Mouse (Mus musculus): Measurements from ENCODE around the gene Tectb. TPM values are rescaled to one million over a fixed set of nuclear protein-coding genes. Genes with fewer than 3 reads are reported as not detected.
"Not testable (repeated sequence)": the region's sequence is repeated elsewhere in the genome, so short reads cannot be mapped to it uniquely, and the experiment has no call there.

The Tectb gene
- total and polyA plus RNA-seq, 2 experiments, result 0.07 to 0.18 TPM

DNA sequence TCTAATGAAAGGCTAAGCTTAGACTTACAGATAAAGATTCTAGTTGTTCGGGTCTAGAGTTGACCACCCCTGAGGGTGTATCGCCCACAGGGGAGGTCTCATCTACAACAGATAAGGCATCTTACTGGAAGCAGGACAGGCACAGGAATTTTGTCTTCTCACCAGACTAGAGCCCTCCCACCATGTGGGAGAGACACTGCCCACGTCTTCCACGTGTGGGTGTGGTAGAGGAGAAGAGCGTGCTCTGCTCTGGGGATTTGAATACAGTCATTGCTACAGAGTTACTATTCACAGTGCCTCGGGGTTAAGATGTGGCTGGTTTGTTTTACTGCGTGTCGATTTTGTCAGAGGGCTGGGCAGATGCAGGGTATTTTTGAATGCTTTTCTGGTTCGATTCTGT lies 33.0 kb upstream of the Tectb start:
- H3K27me3 ChIP-seq (ENCODE audit: control insufficient read depth, insufficient read depth, low read length), result no peaks in the 10 kb centered on the region
- DNase-seq (ENCODE audit: extremely low read depth, low read depth, low spot score), result no peak
- H3K27ac ChIP-seq (replicated peaks; ENCODE audit: insufficient read depth, low read depth, low read length), result no peak overlapping the region
- peaks cover 23% of the 10 kb centered on the region for H3K4me1 ChIP-seq (ENCODE audit: control insufficient read depth, insufficient read depth, low read length)
- H3K9ac ChIP-seq (ENCODE audit: low read depth, low read length), result no peak overlapping the region
- H3K4me3 ChIP-seq (ENCODE audit: insufficient read depth, low read depth, low read length), result no peak overlapping the region
- no peaks in the 10 kb centered on the region for H3K36me3 ChIP-seq (ENCODE audit: control insufficient read depth, insufficient read depth, low read length)
- no peaks in the 10 kb centered on the region for H3K79me2 ChIP-seq (ENCODE audit: control insufficient read depth, insufficient read depth, low read length)
- WGBS, result 52% methylated on average over 9 of the region's 9 CpGs
- TF ChIP-seq POLR2A (IDR thresholded peaks at IDR 0.05; ENCODE audit: extremely low read depth, insufficient read depth, low read length), result no peak
- TF ChIP-seq CTCF (IDR thresholded peaks at IDR 0.05; ENCODE audit: low read depth, low read length), result no peak

DNA sequence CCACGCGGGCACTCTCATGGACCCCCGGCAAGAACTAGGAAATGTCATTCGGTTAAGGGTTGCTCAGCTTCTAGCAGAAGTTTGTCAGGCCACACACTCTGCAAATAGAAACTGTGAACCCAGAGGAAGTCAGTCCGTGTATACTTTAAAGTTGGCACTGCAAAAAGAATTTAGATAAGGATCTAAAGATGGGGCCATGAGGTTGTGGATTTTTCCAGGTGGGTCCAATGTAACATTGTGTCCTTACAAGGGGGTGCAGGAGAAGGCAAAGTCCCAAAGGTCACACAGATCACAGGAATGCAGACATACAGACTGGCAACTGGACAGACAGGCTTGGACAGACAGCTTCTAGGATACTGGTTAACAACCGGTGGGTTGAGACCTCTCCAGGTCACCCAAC lies 32.4 kb upstream of the Tectb start:
- no peaks in the 10 kb centered on the region for H3K27me3 ChIP-seq (ENCODE audit: control insufficient read depth, insufficient read depth, low read length)
- no peaks in the 10 kb centered on the region for H3K79me2 ChIP-seq (ENCODE audit: control insufficient read depth, insufficient read depth, low read length)

DNA sequence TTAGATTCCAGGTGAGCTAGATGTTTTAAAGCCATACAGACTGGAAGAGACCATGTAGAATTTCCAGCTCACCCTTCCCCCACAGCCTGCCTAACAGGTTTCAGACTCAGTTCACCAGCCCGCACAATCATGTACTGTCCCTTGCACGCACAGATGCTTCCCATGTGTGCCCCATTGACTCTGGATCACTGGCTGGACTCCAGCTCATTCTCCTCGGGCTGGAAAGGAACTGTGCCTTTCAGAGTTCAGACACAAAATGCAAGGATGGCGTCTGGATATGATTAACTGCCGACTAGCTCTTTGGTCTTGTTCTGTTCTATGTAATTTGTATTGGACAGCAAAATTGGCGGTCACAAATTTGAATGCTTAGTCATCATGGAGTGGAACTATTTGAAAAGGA lies 30.9 kb upstream of the Tectb start:
- H3K9ac ChIP-seq (ENCODE audit: low read depth, low read length), result no peak overlapping the region
- H3K27me3 ChIP-seq (ENCODE audit: control insufficient read depth, insufficient read depth, low read length), result no peaks in the 10 kb centered on the region
- no peak overlapping the region; the same call in 1 of the 2 replicates for H3K27ac ChIP-seq (replicated peaks; ENCODE audit: insufficient read depth, low read depth, low read length)
- peaks cover 21% of the 10 kb centered on the region for H3K4me1 ChIP-seq (ENCODE audit: control insufficient read depth, insufficient read depth, low read length)
- H3K36me3 ChIP-seq (ENCODE audit: control insufficient read depth, insufficient read depth, low read length), result no peaks in the 10 kb centered on the region
- no peak for DNase-seq (ENCODE audit: extremely low read depth, low read depth, low spot score)
- no peaks in the 10 kb centered on the region for H3K79me2 ChIP-seq (ENCODE audit: control insufficient read depth, insufficient read depth, low read length)
- H3K4me3 ChIP-seq (ENCODE audit: insufficient read depth, low read depth, low read length), result no peak overlapping the region
- TF ChIP-seq CTCF (IDR thresholded peaks at IDR 0.05; ENCODE audit: low read depth, low read length) (no peak), POLR2A (IDR thresholded peaks at IDR 0.05; ENCODE audit: extremely low read depth, insufficient read depth, low read length) (no peak)
- WGBS, result 88% methylated on average over 6 of the region's 6 CpGs

More for the DNA sequence above, 32.4 kb upstream of the Tectb start:
- H3K9ac ChIP-seq (ENCODE audit: low read depth, low read length), result no peak overlapping the region
- H3K4me1 ChIP-seq (ENCODE audit: control insufficient read depth, insufficient read depth, low read length), result peaks cover 25% of the 10 kb centered on the region
- TF ChIP-seq POLR2A (IDR thresholded peaks at IDR 0.05; ENCODE audit: extremely low read depth, insufficient read depth, low read length) (no peak), CTCF (IDR thresholded peaks at IDR 0.05; ENCODE audit: low read depth, low read length) (no peak)
- WGBS, result 26% methylated on average over 6 of the region's 6 CpGs
- peak; percentile 76 for DNase-seq (ENCODE audit: extremely low read depth, low read depth, low spot score)
- no peaks in the 10 kb centered on the region for H3K36me3 ChIP-seq (ENCODE audit: control insufficient read depth, insufficient read depth, low read length)
- H3K27ac ChIP-seq (replicated peaks; ENCODE audit: insufficient read depth, low read depth, low read length), result peak overlapping the region; percentile 25; the same call in 1 of the 2 replicates
- no peak overlapping the region for H3K4me3 ChIP-seq (ENCODE audit: insufficient read depth, low read depth, low read length)

- H3K79me2 ChIP-seq (ENCODE audit: control insufficient read depth, insufficient read depth, low read length); H3K9ac ChIP-seq (ENCODE audit: low read depth, low read length); H3K27me3 ChIP-seq (ENCODE audit: control insufficient read depth, insufficient read depth, low read length); H3K27ac ChIP-seq (replicated peaks; ENCODE audit: insufficient read depth, low read depth, low read length); H3K36me3 ChIP-seq (ENCODE audit: control insufficient read depth, insufficient read depth, low read length); H3K4me3 ChIP-seq (ENCODE audit: insufficient read depth, low read depth, low read length): not testable (repeated sequence)
- 6% methylated on average over 6 of the region's 6 CpGs for WGBS
- H3K4me1 ChIP-seq (ENCODE audit: control insufficient read depth, insufficient read depth, low read length), result peaks cover 12% of the 10 kb centered on the region
- peak; percentile 83 for DNase-seq (ENCODE audit: extremely low read depth, low read depth, low spot score)
Observed at GRCm38 (mm10) chr19:55152274-55152673, 28.3 kb upstream of the Tectb start.

DNA sequence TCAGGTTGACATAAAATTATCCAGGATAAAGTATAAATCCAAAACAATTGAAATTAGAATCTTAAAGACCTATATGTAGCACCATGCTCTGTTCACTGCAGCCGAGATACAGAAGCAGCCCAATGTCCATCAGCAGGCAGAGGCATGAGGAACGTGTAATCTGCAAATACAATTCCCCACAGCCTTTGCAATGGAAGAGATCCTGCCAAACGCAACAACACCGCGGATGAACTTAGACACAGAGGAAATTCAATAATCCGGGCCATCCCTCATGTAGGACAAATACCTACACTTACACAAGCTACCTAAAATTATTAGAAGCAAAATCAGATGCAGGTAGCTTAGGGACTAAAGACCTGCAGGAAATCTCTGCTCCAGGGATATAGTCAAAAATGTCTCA lies 27.6 kb upstream of the Tectb start:
- H3K27me3 ChIP-seq (ENCODE audit: control insufficient read depth, insufficient read depth, low read length), result no peaks in the 10 kb centered on the region
- WGBS, result 31% methylated on average over 6 of the region's 6 CpGs

GRCm38 (mm10) chr19:55157029-55157428 lies 23.5 kb upstream of the Tectb start:
- DNase-seq (ENCODE audit: extremely low read depth, low read depth, low spot score), result no peak
- Histone ChIP-seq H3K27me3 (ENCODE audit: control insufficient read depth, insufficient read depth, low read length) (no peaks in the 10 kb centered on the region), H3K9ac (ENCODE audit: low read depth, low read length) (no peak overlapping the region), H3K4me3 (ENCODE audit: insufficient read depth, low read depth, low read length) (no peak overlapping the region), H3K27ac (replicated peaks; ENCODE audit: insufficient read depth, low read depth, low read length) (no peak overlapping the region), H3K36me3 (ENCODE audit: control insufficient read depth, insufficient read depth, low read length) (no peaks in the 10 kb centered on the region), H3K79me2 (ENCODE audit: control insufficient read depth, insufficient read depth, low read length) (no peaks in the 10 kb centered on the region), H3K4me1 (ENCODE audit: control insufficient read depth, insufficient read depth, low read length) (peaks cover 2% of the 10 kb centered on the region; the same call in 1 of the 2 replicates)
- WGBS, result 91% methylated on average over 7 of the region's 7 CpGs
- no peak for TF ChIP-seq CTCF (IDR thresholded peaks at IDR 0.05; ENCODE audit: low read depth, low read length)
- no peak for TF ChIP-seq POLR2A (IDR thresholded peaks at IDR 0.05; ENCODE audit: extremely low read depth, insufficient read depth, low read length)

More for the DNA sequence above, 27.6 kb upstream of the Tectb start:
- no peak overlapping the region for H3K9ac ChIP-seq (ENCODE audit: low read depth, low read length)
- H3K79me2 ChIP-seq (ENCODE audit: control insufficient read depth, insufficient read depth, low read length), result no peaks in the 10 kb centered on the region
- no peak overlapping the region for H3K4me3 ChIP-seq (ENCODE audit: insufficient read depth, low read depth, low read length)
- peaks cover 5% of the 10 kb centered on the region for H3K4me1 ChIP-seq (ENCODE audit: control insufficient read depth, insufficient read depth, low read length)
- H3K27ac ChIP-seq (replicated peaks; ENCODE audit: insufficient read depth, low read depth, low read length), result no peak overlapping the region
- peak; percentile 79 for DNase-seq (ENCODE audit: extremely low read depth, low read depth, low spot score)
- no peak for TF ChIP-seq POLR2A (IDR thresholded peaks at IDR 0.05; ENCODE audit: extremely low read depth, insufficient read depth, low read length)
- H3K36me3 ChIP-seq (ENCODE audit: control insufficient read depth, insufficient read depth, low read length), result no peaks in the 10 kb centered on the region

Data from liver, adult 2 months (tissue).